Mouse (Mus musculus) myocyte (in vitro differentiated cells): ENCODE measurements at regions not wholly inside any gene's neighbourhood (a gene's known extent, or its start where the extent isn't known, plus 50 kb on each side); places are given as distances from the start of the nearest gene placed in this dataset.
A peak's percentile ranks its signal among the peaks of the same experiment; 100 is the strongest.

ENCODE experiments used
- CEBPB ChIP-seq: IDR thresholded peaks from 2 replicates; pipeline ENCODE4 v1.6.1; 2011; ENCODE audit warnings: mild to moderate bottlenecking, moderate library complexity; ENCODE audit not compliant: poor library complexity, insufficient read depth, severe bottlenecking
- MYOG ChIP-seq, 3 experiments: IDR thresholded peaks; one replicate each; pipeline ENCODE4 v1.6.1; 2011; ENCODE audit warnings: control low read depth in 2 of 3, low read depth in 2 of 3, mild to moderate bottlenecking in 2 of 3; ENCODE audit not compliant: insufficient read length in 2 of 3, control insufficient read depth in 1 of 3, insufficient read depth in 1 of 3
- POLR2A ChIP-seq: IDR thresholded peaks from one replicate; pipeline ENCODE4 v1.6.1; 2011; ENCODE audit warnings: low read depth, mild to moderate bottlenecking, control low read depth, moderate library complexity; ENCODE audit not compliant: insufficient read length
- POLR2AphosphoS2 ChIP-seq: IDR thresholded peaks from one replicate; pipeline ENCODE4 v1.6.1; 2011; ENCODE audit warnings: low read depth, control low read depth; ENCODE audit not compliant: insufficient read length
- SRF ChIP-seq: IDR thresholded peaks from one replicate; pipeline ENCODE4 v1.6.1; 2011; ENCODE audit warnings: low read depth; ENCODE audit not compliant: control insufficient read depth, insufficient read length
- TCF12 ChIP-seq: IDR thresholded peaks from one replicate; pipeline ENCODE4 v1.6.1; 2011; ENCODE audit warnings: mild to moderate bottlenecking, control low read depth; ENCODE audit not compliant: poor library complexity, insufficient read depth, severe bottlenecking

DNA sequence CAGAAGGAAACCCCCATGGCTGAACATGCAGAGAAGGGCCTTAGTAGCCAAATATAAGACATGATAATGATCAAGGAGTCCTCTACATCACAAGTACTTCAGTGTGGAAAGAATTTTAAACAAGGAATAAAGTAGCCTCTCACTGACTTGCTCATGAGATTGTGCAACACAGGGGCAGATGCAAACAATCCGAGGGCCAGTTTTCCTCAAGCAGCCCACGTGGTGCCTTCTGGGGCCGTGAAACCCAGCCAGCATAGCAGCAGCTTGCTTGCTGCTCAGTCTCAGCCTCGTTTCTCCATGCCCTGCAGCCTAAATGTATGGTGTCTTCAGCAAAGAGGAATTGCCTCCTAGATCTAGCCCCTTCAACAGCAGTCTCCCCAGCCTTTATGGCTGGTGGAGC is 350.7 kb upstream of the Rasgrp1 start:
- TF ChIP-seq POLR2A (no peak), CEBPB (peak; percentile 68; the same call in 1 of the 2 replicates), POLR2AphosphoS2 (no peak), TCF12 (no peak), MYOG (IDR thresholded peaks at IDR 0.05; ENCODE audit: control insufficient read depth in 1 of 3, insufficient read depth in 1 of 3, insufficient read length in 2 of 3, low read depth in 2 of 3) (no peak), SRF (no peak)
